Mouse (Mus musculus): ENCODE measurements around the gene AI597479. TPM values are rescaled to one million over a fixed set of nuclear protein-coding genes. Genes with fewer than 3 reads are reported as not detected.
A peak's percentile ranks its signal among the peaks of the same experiment; 100 is the strongest.
"Not testable (repeated sequence)": the region's sequence is repeated elsewhere in the genome, so short reads cannot be mapped to it uniquely, and the experiment has no call there.

AI597479 gene
- polyA plus RNA-seq, 1 experiment from 2014 or later: 38.6 TPM

GRCm38 (mm10) chr1:43130219-43130981 is 31.9 kb downstream of the AI597479 start:
- no peak overlapping the region for H3K4me3 ChIP-seq
- ATAC-seq (ENCODE audit: low read depth): no peak
- no peak overlapping the region for H3K4me2 ChIP-seq
- no peak overlapping the region for H3K9ac ChIP-seq
- H3K36me3 ChIP-seq: peaks cover 13% of the 10 kb centered on the region
- H3K4me1 ChIP-seq (replicated peaks): no peaks in the 10 kb centered on the region
- 87% methylated on average over 5 of the region's 5 CpGs for WGBS
- H3K27me3 ChIP-seq: no peaks in the 10 kb centered on the region
- no peaks in the 10 kb centered on the region for H3K9me3 ChIP-seq
- H3K27ac ChIP-seq (replicated peaks): no peak overlapping the region

GRCm38 (mm10) chr1:43131591-43131990 is 33.1 kb downstream of the AI597479 start:
- Histone ChIP-seq H3K4me1 (replicated peaks) (no peaks in the 10 kb centered on the region), H3K9ac (no peak overlapping the region), H3K27ac (replicated peaks) (no peak overlapping the region), H3K4me3 (no peak overlapping the region), H3K4me2 (no peak overlapping the region), H3K36me3 (peaks cover 13% of the 10 kb centered on the region), H3K9me3 (no peaks in the 10 kb centered on the region), H3K27me3 (no peaks in the 10 kb centered on the region)
- 90% methylated on average over 9 of the region's 9 CpGs for WGBS
- ATAC-seq (ENCODE audit: low read depth): no peak

GRCm38 (mm10) chr1:43136488-43137029 is 38.0 kb downstream of the AI597479 start:
- not testable (repeated sequence) for H3K9ac ChIP-seq; H3K4me3 ChIP-seq; H3K9me3 ChIP-seq; H3K4me2 ChIP-seq; H3K36me3 ChIP-seq; H3K27me3 ChIP-seq; H3K4me1 ChIP-seq (replicated peaks); ATAC-seq (ENCODE audit: low read depth); H3K27ac ChIP-seq (replicated peaks)
- 91% methylated on average over 2 of the region's 2 CpGs for WGBS

- no peaks in the 10 kb centered on the region for H3K4me1 ChIP-seq (replicated peaks)
- no peaks in the 10 kb centered on the region for H3K9me3 ChIP-seq
- no peaks in the 10 kb centered on the region for H3K36me3 ChIP-seq
- WGBS: 88% methylated on average over 5 of the region's 5 CpGs
- no peak for ATAC-seq (ENCODE audit: low read depth)
- no peak overlapping the region for H3K9ac ChIP-seq
- H3K27ac ChIP-seq (replicated peaks): no peak overlapping the region
- H3K4me2 ChIP-seq: no peak overlapping the region
- H3K27me3 ChIP-seq: no peaks in the 10 kb centered on the region
- H3K4me3 ChIP-seq: no peak overlapping the region
Observed at GRCm38 (mm10) chr1:43137334-43137733, 38.8 kb downstream of the AI597479 start.

- WGBS: 73% methylated on average over 15 of the region's 15 CpGs
- Histone ChIP-seq H3K4me1 (replicated peaks) (no peaks in the 10 kb centered on the region), H3K4me2 (no peak overlapping the region), H3K36me3 (no peaks in the 10 kb centered on the region), H3K9ac (no peak overlapping the region), H3K27me3 (no peaks in the 10 kb centered on the region), H3K9me3 (no peaks in the 10 kb centered on the region), H3K27ac (replicated peaks) (no peak overlapping the region), H3K4me3 (no peak overlapping the region)
- no peak for ATAC-seq (ENCODE audit: low read depth)
Observed at GRCm38 (mm10) chr1:43138268-43138812, 39.8 kb downstream of the AI597479 start.

GRCm38 (mm10) chr1:43139587-43140266 is 41.2 kb downstream of the AI597479 start:
- H3K27ac ChIP-seq (replicated peaks): no peak overlapping the region
- no peak overlapping the region for H3K4me3 ChIP-seq
- H3K4me2 ChIP-seq: no peak overlapping the region
- H3K9me3 ChIP-seq: no peaks in the 10 kb centered on the region
- H3K4me1 ChIP-seq (replicated peaks): no peaks in the 10 kb centered on the region
- H3K27me3 ChIP-seq: no peaks in the 10 kb centered on the region
- H3K9ac ChIP-seq: no peak overlapping the region
- H3K36me3 ChIP-seq: no peaks in the 10 kb centered on the region
- 53% methylated on average over 8 of the region's 8 CpGs for WGBS
- ATAC-seq (ENCODE audit: low read depth): peak; percentile 82

GRCm38 (mm10) chr1:43141555-43141961 is 43.0 kb downstream of the AI597479 start:
- no peak for ATAC-seq (ENCODE audit: low read depth)
- Histone ChIP-seq H3K9me3 (no peaks in the 10 kb centered on the region), H3K4me1 (replicated peaks) (no peaks in the 10 kb centered on the region), H3K27ac (replicated peaks) (no peak overlapping the region), H3K9ac (no peak overlapping the region), H3K4me2 (no peak overlapping the region), H3K4me3 (no peak overlapping the region), H3K27me3 (no peaks in the 10 kb centered on the region), H3K36me3 (no peaks in the 10 kb centered on the region)
- 81% methylated on average over 11 of the region's 11 CpGs for WGBS

- Histone ChIP-seq H3K27me3 (no peaks in the 10 kb centered on the region), H3K27ac (replicated peaks) (no peak overlapping the region), H3K36me3 (no peaks in the 10 kb centered on the region), H3K4me3 (no peak overlapping the region), H3K9ac (no peak overlapping the region), H3K4me2 (no peak overlapping the region), H3K4me1 (replicated peaks) (no peaks in the 10 kb centered on the region), H3K9me3 (no peaks in the 10 kb centered on the region)
- 77% methylated on average over 6 of the region's 6 CpGs for WGBS
- ATAC-seq (ENCODE audit: low read depth): no peak
Observed at GRCm38 (mm10) chr1:43142849-43143248, 44.3 kb downstream of the AI597479 start.

GRCm38 (mm10) chr1:43143284-43143683 is 44.8 kb downstream of the AI597479 start:
- 84% methylated on average over 4 of the region's 4 CpGs for WGBS
- Histone ChIP-seq H3K36me3 (no peaks in the 10 kb centered on the region), H3K27ac (replicated peaks) (no peak overlapping the region), H3K4me2 (no peak overlapping the region), H3K9me3 (no peaks in the 10 kb centered on the region), H3K4me3 (no peak overlapping the region), H3K4me1 (replicated peaks) (no peaks in the 10 kb centered on the region), H3K9ac (no peak overlapping the region), H3K27me3 (no peaks in the 10 kb centered on the region)
- ATAC-seq (ENCODE audit: low read depth): no peak

- no peaks in the 10 kb centered on the region for H3K36me3 ChIP-seq
- no peaks in the 10 kb centered on the region for H3K27me3 ChIP-seq
- H3K4me1 ChIP-seq (replicated peaks): no peaks in the 10 kb centered on the region
- H3K9me3 ChIP-seq: no peaks in the 10 kb centered on the region
- H3K9ac ChIP-seq: no peak overlapping the region
- no peak for ATAC-seq (ENCODE audit: low read depth)
- H3K4me2 ChIP-seq: no peak overlapping the region
- H3K27ac ChIP-seq (replicated peaks): no peak overlapping the region
- no peak overlapping the region for H3K4me3 ChIP-seq
- 93% methylated on average over 4 of the region's 4 CpGs for WGBS
Observed at GRCm38 (mm10) chr1:43143791-43144190, 45.3 kb downstream of the AI597479 start.

GRCm38 (mm10) chr1:43144338-43144906 is 45.9 kb downstream of the AI597479 start:
- Histone ChIP-seq H3K4me2 (no peak overlapping the region), H3K27me3 (no peaks in the 10 kb centered on the region), H3K9ac (no peak overlapping the region), H3K9me3 (no peaks in the 10 kb centered on the region), H3K27ac (replicated peaks) (no peak overlapping the region), H3K4me3 (no peak overlapping the region), H3K4me1 (replicated peaks) (no peaks in the 10 kb centered on the region), H3K36me3 (no peaks in the 10 kb centered on the region)
- WGBS: 92% methylated on average over 8 of the region's 8 CpGs
- ATAC-seq (ENCODE audit: low read depth): no peak

- Histone ChIP-seq H3K27ac (replicated peaks) (no peak overlapping the region), H3K36me3 (no peaks in the 10 kb centered on the region), H3K4me3 (no peak overlapping the region), H3K9ac (no peak overlapping the region), H3K4me2 (no peak overlapping the region), H3K4me1 (replicated peaks) (no peaks in the 10 kb centered on the region), H3K27me3 (no peaks in the 10 kb centered on the region), H3K9me3 (no peaks in the 10 kb centered on the region)
- WGBS: 89% methylated on average over 6 of the region's 6 CpGs
- no peak for ATAC-seq (ENCODE audit: low read depth)
Observed at GRCm38 (mm10) chr1:43145388-43145787, 46.9 kb downstream of the AI597479 start.
